Mouse (Mus musculus) forebrain, embryonic 15.5 days (tissue): Measurements from ENCODE around the gene Gng12. TPM values are rescaled to one million over a fixed set of nuclear protein-coding genes. Genes with fewer than 3 reads are reported as not detected.
"Not testable (repeated sequence)": the region's sequence is repeated elsewhere in the genome, so short reads cannot be mapped to it uniquely, and the experiment has no call there.

Experiments
- ATAC-seq: fragments of 200-750 bp; cut with Nextera tagmentation; replicated peaks from 2 replicates; pipeline ENCODE4 v1.8.0; 2017; ENCODE audit warnings: mild to moderate bottlenecking, moderate TSS enrichment, moderate library complexity
- H3K27ac ChIP-seq: fragments of 300-500 bp; sonication (generic); replicated peaks from 2 replicates; pipeline ENCODE4 v1.5.1; 2015; ENCODE audit warnings: mild to moderate bottlenecking, inconsistent platforms
- H3K27me3 ChIP-seq: fragments of 300-500 bp; sonication (generic); 2 replicates; pipeline ENCODE4 v1.6.1; 2015; ENCODE audit warnings: inconsistent platforms
- H3K36me3 ChIP-seq: fragments of 300-500 bp; sonication (generic); 2 replicates; pipeline ENCODE4 v1.6.1; 2015; ENCODE audit warnings: mild to moderate bottlenecking, inconsistent platforms
- H3K4me1 ChIP-seq: fragments of 300-500 bp; sonication (generic); 2 replicates; pipeline ENCODE4 v1.6.1; 2015; ENCODE audit warnings: inconsistent platforms
- H3K4me2 ChIP-seq: fragments of 300-500 bp; sonication (generic); replicated peaks from 2 replicates; pipeline ENCODE4 v1.6.1; 2015; ENCODE audit warnings: mild to moderate bottlenecking, inconsistent platforms
- H3K4me3 ChIP-seq: fragments of 300-500 bp; sonication (generic); 2 replicates; pipeline ENCODE4 v1.5.1; 2015; ENCODE audit warnings: mild to moderate bottlenecking, inconsistent platforms
- H3K9ac ChIP-seq: fragments of 300-500 bp; sonication (generic); replicated peaks from 2 replicates; pipeline ENCODE4 v1.6.1; 2015; ENCODE audit warnings: mild to moderate bottlenecking, inconsistent platforms
- H3K9me3 ChIP-seq: fragments of 300-500 bp; sonication (generic); 2 replicates; pipeline ENCODE4 v1.6.1; 2016; ENCODE audit warnings: inconsistent platforms
- WGBS: fragments of 180-500 bp; shearing (Covaris S2); methylation state at CpG from one replicate; pipeline ENCODE4 v1.1.7; 2015; ENCODE audit warnings: mixed read lengths; 5-methylcytosine and 5-hydroxymethylcytosine counted together
- polyA plus RNA-seq: library from polyadenylated mRNA; unstranded; fragments of >200 nt; fragmentation: Nextera tagmentation; extraction: Ambion mirVana; gene quantifications from 2 replicates; pipeline ENCODE4 v1.2.1, GENCODE M21; 2015

Gene Gng12
- polyA plus RNA-seq, 1 experiment from 2014 or later: 28.1 TPM

- 70% methylated on average over 3 of the region's 3 CpGs for WGBS
Observed at GRCm38 (mm10) chr6:67026661-67027060, 130.5 kb downstream of the Gng12 start.

GRCm38 (mm10) chr6:67027438-67028142 lies 131.4 kb downstream of the Gng12 start:
- WGBS: 80% methylated on average over 9 of the region's 9 CpGs
- ATAC-seq: no peak
- Histone ChIP-seq H3K4me1 (no peaks in the 10 kb centered on the region), H3K36me3 (no peaks in the 10 kb centered on the region), H3K9me3 (no peaks in the 10 kb centered on the region), H3K27ac (no peak overlapping the region), H3K4me2 (no peak overlapping the region), H3K9ac (no peak overlapping the region), H3K27me3 (no peaks in the 10 kb centered on the region), H3K4me3 (no peak overlapping the region)

More at GRCm38 (mm10) chr6:67026661-67027060, 130.5 kb downstream of the Gng12 start:
- Histone ChIP-seq H3K9me3 (no peaks in the 10 kb centered on the region), H3K4me2 (no peak overlapping the region), H3K4me3 (no peak overlapping the region), H3K9ac (no peak overlapping the region), H3K4me1 (no peaks in the 10 kb centered on the region), H3K27me3 (no peaks in the 10 kb centered on the region), H3K27ac (no peak overlapping the region), H3K36me3 (no peaks in the 10 kb centered on the region)
- no peak for ATAC-seq

- Histone ChIP-seq H3K9ac (no peak overlapping the region), H3K4me3 (no peak overlapping the region), H3K4me2 (no peak overlapping the region), H3K4me1 (peaks cover 1% of the 10 kb centered on the region; the same call in 1 of the 2 replicates), H3K36me3 (no peaks in the 10 kb centered on the region), H3K9me3 (no peaks in the 10 kb centered on the region), H3K27me3 (no peaks in the 10 kb centered on the region), H3K27ac (no peak overlapping the region)
- ATAC-seq: no peak
- WGBS: 35% methylated on average over 5 of the region's 5 CpGs
Observed at GRCm38 (mm10) chr6:67029312-67029950, 133.2 kb downstream of the Gng12 start.

GRCm38 (mm10) chr6:67029987-67030386 lies 133.8 kb downstream of the Gng12 start:
- no peaks in the 10 kb centered on the region for H3K36me3 ChIP-seq
- H3K4me3 ChIP-seq: no peak overlapping the region
- no peak overlapping the region for H3K27ac ChIP-seq
- no peak overlapping the region for H3K9ac ChIP-seq
- H3K9me3 ChIP-seq: no peaks in the 10 kb centered on the region
- WGBS: 19% methylated on average over 3 of the region's 3 CpGs
- H3K27me3 ChIP-seq: no peaks in the 10 kb centered on the region
- H3K4me2 ChIP-seq: no peak overlapping the region
- peaks cover 6% of the 10 kb centered on the region; the same call in 1 of the 2 replicates for H3K4me1 ChIP-seq
- ATAC-seq: no peak

GRCm38 (mm10) chr6:67030416-67030815 lies 134.2 kb downstream of the Gng12 start:
- H3K9ac ChIP-seq: no peak overlapping the region
- no peak overlapping the region for H3K4me3 ChIP-seq
- WGBS: 13% methylated on average over 2 of the region's 2 CpGs
- no peak overlapping the region for H3K27ac ChIP-seq
- no peak overlapping the region for H3K4me2 ChIP-seq
- no peaks in the 10 kb centered on the region for H3K27me3 ChIP-seq
- peaks cover 8% of the 10 kb centered on the region for H3K4me1 ChIP-seq
- no peaks in the 10 kb centered on the region for H3K9me3 ChIP-seq
- H3K36me3 ChIP-seq: no peaks in the 10 kb centered on the region
- ATAC-seq: no peak

GRCm38 (mm10) chr6:67030846-67031245 lies 134.6 kb downstream of the Gng12 start:
- H3K27ac ChIP-seq: no peak overlapping the region
- H3K4me3 ChIP-seq: no peak overlapping the region
- ATAC-seq: no peak
- no peaks in the 10 kb centered on the region for H3K9me3 ChIP-seq
- no peak overlapping the region for H3K9ac ChIP-seq
- no peaks in the 10 kb centered on the region for H3K27me3 ChIP-seq
- peaks cover 12% of the 10 kb centered on the region for H3K4me1 ChIP-seq
- 27% methylated on average over 5 of the region's 5 CpGs for WGBS
- no peaks in the 10 kb centered on the region for H3K36me3 ChIP-seq
- H3K4me2 ChIP-seq: no peak overlapping the region

DNA sequence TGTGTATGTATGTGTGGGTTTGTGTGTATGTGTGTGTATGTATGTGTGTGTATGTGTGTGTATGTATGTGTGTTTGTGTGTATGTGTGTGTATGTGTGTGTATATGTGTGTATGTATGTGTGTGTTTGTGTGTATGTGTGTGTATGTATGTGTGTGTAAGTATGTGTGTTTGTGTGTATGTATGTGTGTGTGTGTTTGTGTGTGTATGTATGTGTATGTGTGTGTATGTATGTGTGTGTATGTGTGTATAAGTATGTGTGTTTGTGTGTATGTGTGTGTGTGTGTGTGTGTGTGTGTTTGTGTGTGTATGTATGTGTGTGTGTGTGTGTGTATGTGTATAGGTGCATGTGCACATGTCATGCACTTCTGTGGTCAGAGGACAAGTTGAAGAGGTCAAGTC lies 136.4 kb downstream of the Gng12 start:
- not testable (repeated sequence) for H3K9me3 ChIP-seq, H3K9ac ChIP-seq, H3K4me2 ChIP-seq, ATAC-seq, H3K4me3 ChIP-seq, H3K36me3 ChIP-seq, H3K27me3 ChIP-seq, H3K27ac ChIP-seq
- peaks cover 17% of the 10 kb centered on the region for H3K4me1 ChIP-seq

GRCm38 (mm10) chr6:67032972-67033371 lies 136.8 kb downstream of the Gng12 start:
- not testable (repeated sequence) for H3K9me3 ChIP-seq, H3K27ac ChIP-seq, H3K4me2 ChIP-seq, H3K4me3 ChIP-seq, H3K27me3 ChIP-seq, ATAC-seq, H3K9ac ChIP-seq, H3K36me3 ChIP-seq
- 93% methylated on average over 3 of the region's 4 CpGs for WGBS
- peaks cover 17% of the 10 kb centered on the region for H3K4me1 ChIP-seq

GRCm38 (mm10) chr6:67033604-67034003 lies 137.4 kb downstream of the Gng12 start:
- Histone ChIP-seq H3K36me3 (no peaks in the 10 kb centered on the region), H3K4me2 (no peak overlapping the region), H3K9ac (no peak overlapping the region), H3K4me1 (peaks cover 17% of the 10 kb centered on the region), H3K27me3 (no peaks in the 10 kb centered on the region), H3K4me3 (no peak overlapping the region), H3K27ac (no peak overlapping the region), H3K9me3 (no peaks in the 10 kb centered on the region)
- ATAC-seq: no peak
- 73% methylated on average over 4 of the region's 4 CpGs for WGBS

GRCm38 (mm10) chr6:67034331-67035130 lies 138.3 kb downstream of the Gng12 start:
- Histone ChIP-seq H3K4me2 (no peak overlapping the region), H3K36me3 (no peaks in the 10 kb centered on the region), H3K27ac (no peak overlapping the region), H3K9me3 (no peaks in the 10 kb centered on the region), H3K4me3 (no peak overlapping the region), H3K9ac (no peak overlapping the region), H3K4me1 (peaks cover 17% of the 10 kb centered on the region), H3K27me3 (no peaks in the 10 kb centered on the region)
- no peak for ATAC-seq
- 60% methylated on average over 7 of the region's 7 CpGs for WGBS

DNA sequence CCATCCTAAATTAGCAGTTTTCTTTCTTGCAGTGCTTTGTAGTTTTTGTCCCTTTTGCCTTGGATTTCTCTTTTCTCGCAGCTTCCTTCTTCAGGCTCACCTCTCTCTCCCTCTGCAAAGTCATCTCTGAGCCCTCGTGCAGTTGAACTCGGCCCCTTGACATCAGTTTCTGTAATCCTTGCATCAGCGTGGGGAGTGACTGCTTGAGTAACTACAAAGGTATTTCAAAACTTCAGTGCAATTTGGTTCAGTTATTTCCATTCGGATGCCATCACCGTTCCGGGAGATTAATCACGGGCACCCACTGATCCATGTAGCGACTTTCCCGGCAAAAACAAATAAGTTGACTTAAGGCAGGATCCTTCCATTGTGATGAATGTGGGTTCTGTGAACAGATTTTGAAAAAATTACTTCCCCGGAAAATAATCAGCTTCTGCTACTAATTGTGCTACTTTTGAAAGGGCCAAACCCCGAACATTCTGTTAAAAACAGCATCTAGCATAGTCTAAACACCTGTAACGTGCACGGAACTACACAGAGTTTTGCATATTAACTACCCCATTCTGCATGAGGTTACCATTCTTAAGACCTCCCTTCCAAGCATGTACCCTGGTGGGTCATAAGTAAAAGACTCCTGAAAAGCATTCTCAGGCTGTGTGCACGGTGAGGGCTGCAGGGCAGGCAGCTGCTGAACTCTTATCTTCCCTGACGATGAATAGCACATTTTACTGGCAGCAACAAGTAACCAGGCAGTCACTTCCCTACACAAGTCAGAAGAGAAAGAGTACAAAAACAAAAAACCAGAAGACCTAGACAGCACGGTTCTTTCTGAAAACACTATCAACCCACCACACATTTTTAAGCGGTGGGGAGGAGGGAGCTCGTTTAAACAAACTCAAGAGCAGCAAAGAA lies 139.4 kb downstream of the Gng12 start:
- Histone ChIP-seq H3K9ac (peak overlapping the region; percentile 74), H3K4me2 (peak overlapping the region; percentile 92), H3K36me3 (no peaks in the 10 kb centered on the region), H3K4me1 (peaks cover 17% of the 10 kb centered on the region), H3K27ac (no peak overlapping the region), H3K27me3 (no peaks in the 10 kb centered on the region), H3K4me3 (peak overlapping the region; percentile 84), H3K9me3 (no peaks in the 10 kb centered on the region)
- no peak for ATAC-seq
- WGBS: 6% methylated on average over 19 of the region's 19 CpGs
